Mouse (Mus musculus) testis, adult 2 months (tissue): ENCODE data around the gene Pik3c2a. TPM values are rescaled to one million over a fixed set of nuclear protein-coding genes. Genes with fewer than 3 reads are reported as not detected.

Experiments used
- H3K27ac ChIP-seq: fragments of 200-500 bp; 2 replicates; pipeline ENCODE4 v1.5.1; 2012; ENCODE audit warnings: low read depth, low read length; ENCODE audit not compliant: control insufficient read depth, insufficient read depth
- H3K27me3 ChIP-seq: fragments of 200-500 bp; 2 replicates; pipeline ENCODE4 v1.6.1; 2012; ENCODE audit warnings: mild to moderate bottlenecking, low read length, moderate library complexity; ENCODE audit not compliant: control insufficient read depth, insufficient read depth
- H3K36me3 ChIP-seq: fragments of 200-500 bp; 2 replicates; pipeline ENCODE4 v1.6.1; 2012; ENCODE audit warnings: mild to moderate bottlenecking, low read length; ENCODE audit not compliant: control insufficient read depth, insufficient read depth
- H3K4me1 ChIP-seq: fragments of 200-500 bp; 2 replicates; pipeline ENCODE4 v1.6.1; 2012; ENCODE audit warnings: low read length; ENCODE audit not compliant: control insufficient read depth, insufficient read depth
- H3K4me3 ChIP-seq: fragments of 200-500 bp; 2 replicates; pipeline ENCODE4 v1.5.1; 2012; ENCODE audit warnings: low read depth, mild to moderate bottlenecking, low read length, moderate library complexity, mixed read lengths; ENCODE audit not compliant: control insufficient read depth
- CTCF ChIP-seq: fragments of 200-500 bp; IDR thresholded peaks from 2 replicates; pipeline ENCODE4 v1.5.1; 2012; ENCODE audit warnings: low read depth, mild to moderate bottlenecking, inconsistent platforms, low read length, moderate library complexity; ENCODE audit not compliant: control insufficient read depth, insufficient read depth, insufficient replicate concordance
- POLR2A ChIP-seq: fragments of 200-500 bp; IDR thresholded peaks from 2 replicates; pipeline ENCODE4 v1.6.1; 2012; ENCODE audit warnings: low read depth, mild to moderate bottlenecking, inconsistent platforms, low read length, moderate library complexity; ENCODE audit not compliant: control insufficient read depth
- polyA plus RNA-seq: library from polyadenylated mRNA; depleted of rRNA; stranded (reverse); fragments of >200 nt; gene quantifications from 2 replicates; pipeline ENCODE4 v1.2.3, GENCODE M21; 2012

The Pik3c2a gene
- polyA plus RNA-seq, 1 experiment: 5.6 TPM

GRCm38 (mm10) chr7:116308632-116308991, 134.6 kb downstream of the Pik3c2a start:
- no peak for TF ChIP-seq POLR2A
- TF ChIP-seq CTCF: no peak
- peak overlapping the region; percentile 70 for H3K4me3 ChIP-seq
- no peaks in the 10 kb centered on the region for H3K36me3 ChIP-seq
- peaks cover 16% of the 10 kb centered on the region for H3K4me1 ChIP-seq
- H3K27me3 ChIP-seq: no peaks in the 10 kb centered on the region
- no peak overlapping the region for H3K27ac ChIP-seq

DNA sequence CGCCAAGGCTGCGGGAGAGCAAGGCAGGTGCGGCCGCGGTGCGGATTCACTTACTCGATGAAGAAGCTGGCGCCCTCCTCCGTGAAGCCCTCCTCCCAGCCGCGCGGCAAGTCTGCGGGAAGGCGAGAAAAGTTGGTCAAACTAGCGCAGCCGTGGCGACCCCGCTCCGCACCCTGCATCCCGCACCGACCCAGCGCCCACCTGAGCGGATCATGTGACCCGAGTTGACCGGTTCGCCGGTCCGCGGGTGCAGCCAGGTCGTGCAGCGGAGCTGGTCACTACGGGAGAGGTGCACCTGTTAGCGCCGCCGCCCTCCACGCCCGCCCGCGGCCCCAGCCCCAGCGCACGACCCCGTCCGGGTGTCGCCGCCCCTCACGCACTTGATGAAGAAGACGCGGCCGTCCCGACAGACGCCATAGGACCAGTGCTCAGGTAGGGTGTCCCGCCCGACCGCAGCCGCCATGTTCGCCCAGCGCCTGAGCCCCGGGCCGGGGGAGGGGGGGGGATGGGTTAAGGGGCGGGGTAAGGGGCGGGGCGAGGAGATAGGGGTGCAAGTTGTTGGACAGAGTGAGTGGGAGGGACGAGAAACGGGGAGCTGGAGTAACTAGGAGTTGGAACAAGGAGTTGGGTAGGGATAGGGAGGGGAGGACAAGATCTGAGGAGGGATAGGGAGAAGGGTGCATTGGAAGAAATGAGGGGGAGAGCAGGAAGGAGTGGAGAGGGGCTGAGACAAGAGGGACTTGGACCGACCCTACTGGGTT, 135.2 kb downstream of the Pik3c2a start, which contains the start of gene Plekha7:
Gene Plekha7 (minus strand): TSS at position 506 of the 761 bp plus-strand sequence.
- H3K36me3 ChIP-seq: no peaks in the 10 kb centered on the region
- TF ChIP-seq CTCF (no peak), POLR2A (no peak)
- H3K4me1 ChIP-seq: peaks cover 16% of the 10 kb centered on the region
- no peaks in the 10 kb centered on the region for H3K27me3 ChIP-seq
- H3K27ac ChIP-seq: peak within 1 kb of the TSS; percentile 75
- peak within 1 kb of the TSS; percentile 89 for H3K4me3 ChIP-seq

- H3K4me3 ChIP-seq: peak overlapping the region; percentile 89
- H3K27me3 ChIP-seq: no peaks in the 10 kb centered on the region
- TF ChIP-seq CTCF: 0 out of 2 replicates have a peak, but pooled peaks have one; percentile 5
- no peak for TF ChIP-seq POLR2A
- H3K36me3 ChIP-seq: no peaks in the 10 kb centered on the region
- H3K27ac ChIP-seq: peak overlapping the region; percentile 75
- H3K4me1 ChIP-seq: peaks cover 16% of the 10 kb centered on the region
These were observed 136.0 kb downstream of the Pik3c2a start for GRCm38 (mm10) chr7:116307099-116307870.

DNA sequence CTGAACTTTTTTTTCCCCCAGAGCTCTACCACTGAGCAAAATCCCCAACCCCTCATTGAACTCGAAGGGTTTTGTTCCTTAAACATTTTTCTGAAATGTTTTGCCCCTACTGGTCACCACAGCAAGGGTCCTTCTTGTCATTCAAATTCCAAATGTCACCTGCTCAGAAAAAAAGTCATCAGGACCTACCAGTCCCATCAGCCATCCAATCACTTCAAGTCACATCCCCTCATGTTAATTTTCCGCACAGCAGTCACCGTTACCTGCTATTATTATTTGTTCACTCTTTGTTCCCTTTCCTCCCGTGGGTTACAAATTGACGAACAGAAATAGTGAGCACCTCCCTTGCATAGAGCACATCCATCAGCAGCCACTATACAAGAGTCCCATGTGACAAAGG, 136.6 kb downstream of the Pik3c2a start:
- no peak overlapping the region; the same call in 1 of the 2 replicates for H3K27ac ChIP-seq
- H3K27me3 ChIP-seq: no peaks in the 10 kb centered on the region
- H3K4me1 ChIP-seq: peaks cover 16% of the 10 kb centered on the region
- no peaks in the 10 kb centered on the region for H3K36me3 ChIP-seq
- H3K4me3 ChIP-seq: no peak overlapping the region
- TF ChIP-seq POLR2A (no peak), CTCF (no peak)

DNA sequence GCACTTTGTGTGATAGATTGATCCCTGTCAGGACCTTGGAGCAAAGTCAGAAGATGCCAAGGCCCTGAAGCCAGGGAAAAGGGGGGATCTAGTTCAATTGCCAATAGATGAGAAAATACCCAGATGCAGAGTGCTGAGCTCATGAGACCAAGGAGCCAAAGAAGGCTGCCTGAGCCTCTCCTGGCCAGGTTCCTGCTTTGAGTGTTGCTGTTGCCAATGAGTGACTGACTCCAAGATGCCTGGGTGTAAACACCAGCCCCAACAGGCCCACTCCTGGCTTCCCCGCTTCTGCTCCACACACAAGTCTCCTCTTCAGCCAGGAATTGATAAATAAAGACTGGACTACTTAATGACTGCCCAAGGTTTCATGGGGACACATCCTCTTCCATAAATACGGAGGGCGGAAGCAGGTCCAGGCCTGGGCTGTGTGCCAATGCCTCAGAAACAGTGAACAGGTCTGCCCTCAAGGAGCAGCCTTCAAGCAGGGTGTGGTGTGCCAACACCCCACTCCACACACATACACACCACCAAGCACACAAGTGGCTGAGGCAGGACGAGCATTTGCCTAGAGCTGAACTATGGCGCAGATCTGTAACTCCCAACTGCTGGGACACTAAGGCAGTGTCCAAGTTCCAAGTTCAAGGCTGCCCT, 141.5 kb downstream of the Pik3c2a start:
- H3K36me3 ChIP-seq: no peaks in the 10 kb centered on the region
- no peaks in the 10 kb centered on the region for H3K27me3 ChIP-seq
- TF ChIP-seq POLR2A (no peak), CTCF (no peak)
- peaks cover 11% of the 10 kb centered on the region for H3K4me1 ChIP-seq
- H3K4me3 ChIP-seq: no peak overlapping the region
- H3K27ac ChIP-seq: no peak overlapping the region

- H3K27ac ChIP-seq: no peak overlapping the region
- peaks cover 5% of the 10 kb centered on the region for H3K4me1 ChIP-seq
- no peak overlapping the region for H3K4me3 ChIP-seq
- no peaks in the 10 kb centered on the region for H3K27me3 ChIP-seq
- TF ChIP-seq CTCF (no peak), POLR2A (no peak)
- no peaks in the 10 kb centered on the region for H3K36me3 ChIP-seq
These were observed 142.1 kb downstream of the Pik3c2a start for GRCm38 (mm10) chr7:116301144-116301543.

GRCm38 (mm10) chr7:116298851-116299250, 144.4 kb downstream of the Pik3c2a start:
- no peaks in the 10 kb centered on the region for H3K36me3 ChIP-seq
- TF ChIP-seq CTCF (no peak), POLR2A (no peak)
- H3K4me3 ChIP-seq: no peak overlapping the region
- no peaks in the 10 kb centered on the region for H3K27me3 ChIP-seq
- H3K27ac ChIP-seq: no peak overlapping the region
- peaks cover under 1% of the 10 kb centered on the region; the same call in 1 of the 2 replicates for H3K4me1 ChIP-seq
